Mouse (Mus musculus) G1E (cell line): ENCODE data around the gene Tedc1. TPM values are rescaled to one million over a fixed set of nuclear protein-coding genes. Genes with fewer than 3 reads are reported as not detected.

ENCODE experiments used
- ATAC-seq: 2 replicates; pipeline ENCODE4 v1.8.0; 2016; ENCODE audit warnings: mild to moderate bottlenecking; ENCODE audit not compliant: insufficient number of reproducible peaks, poor library complexity, low FRiP score, severe bottlenecking; ENCODE audit errors: extremely low read depth
- DNase-seq: peaks from one replicate; pipeline ENCODE4 v3.0.0; 2012; ENCODE audit warnings: low spot score
- H3K27me3 ChIP-seq: 2 replicates; pipeline ENCODE4 v1.6.1; 2012; ENCODE audit warnings: mild to moderate bottlenecking, low read length, inconsistent platforms; ENCODE audit not compliant: insufficient read depth
- H3K36me3 ChIP-seq: replicated peaks from 2 replicates; pipeline ENCODE3; 2012; ENCODE audit warnings: mild to moderate bottlenecking, inconsistent platforms
- H3K4me1 ChIP-seq: 2 replicates; pipeline ENCODE4 v1.6.1; 2012; ENCODE audit warnings: low read depth, low read length, inconsistent platforms, mixed read lengths; ENCODE audit not compliant: insufficient read depth
- H3K4me3 ChIP-seq: 2 replicates; pipeline ENCODE4 v1.5.1; 2012; ENCODE audit warnings: low read depth, mild to moderate bottlenecking, inconsistent platforms, low read length, moderate library complexity, mixed read lengths
- H3K9me3 ChIP-seq: replicated peaks from 2 replicates; pipeline ENCODE4 v1.6.1; 2012; ENCODE audit warnings: inconsistent platforms
- CTCF ChIP-seq: IDR thresholded peaks from 2 replicates; pipeline ENCODE4 v1.5.1; 2012; ENCODE audit warnings: low read depth, low read length, inconsistent platforms, mixed read lengths
- GATA1 ChIP-seq: IDR thresholded peaks from 2 replicates; pipeline ENCODE4 v1.6.1; 2012; ENCODE audit warnings: borderline replicate concordance, low read length, inconsistent platforms, mixed read lengths
- GATA2 ChIP-seq: IDR thresholded peaks from 2 replicates; pipeline ENCODE4 v1.6.1; 2012; ENCODE audit warnings: low read depth, low read length, inconsistent platforms, borderline replicate concordance
- POLR2AphosphoS5 ChIP-seq: IDR thresholded peaks from 2 replicates; pipeline ENCODE4 v1.6.1; 2012; ENCODE audit warnings: low read depth, low read length, inconsistent platforms; ENCODE audit not compliant: insufficient replicate concordance
- TAL1 ChIP-seq: conservative IDR thresholded peaks from 2 replicates; pipeline ENCODE4 v1.6.1; 2012; ENCODE audit warnings: low read depth, low read length, inconsistent platforms, mixed read lengths
- polyA plus RNA-seq: library from polyadenylated mRNA; stranded (reverse); fragments of >175 nt; gene quantifications from 2 replicates; pipeline ENCODE4 v1.2.3, GENCODE M21; 2012
- total RNA-seq, 2 experiments: library from RNA; stranded (forward) in 1 of 2; stranded (reverse) in 1 of 2; fragments of 200-1000 nt in 1 of 2; fragments of >200 nt in 1 of 2; fragmentation: Nextera tagmentation in 1 of 2; gene quantifications; 2 replicates each; pipeline ENCODE4 v1.2.3; 2014 to 2017

Gene Tedc1
- total and polyA plus RNA-seq, 3 experiments, result 8.4 to 35.1 (median 9.3) TPM

GRCm38 (mm10) chr12:113146112-113147057 is 9.8 kb upstream of the Tedc1 start, which contains the start of gene Crip1:
Crip1 (plus strand) TSS chr12:113146316.
- peak; percentile 98 for TF ChIP-seq CTCF
- no peak for TF ChIP-seq TAL1
- peak within 1 kb of the TSS; percentile 5; the same call in 1 of the 2 replicates for H3K4me3 ChIP-seq
- DNase-seq (peak; percentile 84), ATAC-seq (0 out of 2 replicates have a peak, but pooled peaks have one; percentile 10)
- H3K4me1 ChIP-seq, result peaks cover 82% of the 10 kb centered on the region
- H3K36me3 ChIP-seq, result peaks cover 11% of the 10 kb centered on the region
- peaks cover 57% of the 10 kb centered on the region for H3K27me3 ChIP-seq
- H3K9me3 ChIP-seq, result no peaks in the 10 kb centered on the region

- H3K36me3 ChIP-seq, result peaks cover 11% of the 10 kb centered on the region
- H3K4me3 ChIP-seq, result no peak overlapping the region
- peaks cover 49% of the 10 kb centered on the region for H3K27me3 ChIP-seq
- TF ChIP-seq POLR2AphosphoS5 (no peak), TAL1 (no peak), CTCF (no peak), GATA1 (no peak), GATA2 (no peak)
- DNase-seq (no peak), ATAC-seq (no peak)
- H3K4me1 ChIP-seq, result peaks cover 92% of the 10 kb centered on the region
- H3K9me3 ChIP-seq, result no peaks in the 10 kb centered on the region
Observed at GRCm38 (mm10) chr12:113147481-113147880, 8.7 kb upstream of the Tedc1 start.

- peak; percentile 47 for ATAC-seq
Observed at GRCm38 (mm10) chr12:113148381-113149035, 7.7 kb upstream of the Tedc1 start.

DNA sequence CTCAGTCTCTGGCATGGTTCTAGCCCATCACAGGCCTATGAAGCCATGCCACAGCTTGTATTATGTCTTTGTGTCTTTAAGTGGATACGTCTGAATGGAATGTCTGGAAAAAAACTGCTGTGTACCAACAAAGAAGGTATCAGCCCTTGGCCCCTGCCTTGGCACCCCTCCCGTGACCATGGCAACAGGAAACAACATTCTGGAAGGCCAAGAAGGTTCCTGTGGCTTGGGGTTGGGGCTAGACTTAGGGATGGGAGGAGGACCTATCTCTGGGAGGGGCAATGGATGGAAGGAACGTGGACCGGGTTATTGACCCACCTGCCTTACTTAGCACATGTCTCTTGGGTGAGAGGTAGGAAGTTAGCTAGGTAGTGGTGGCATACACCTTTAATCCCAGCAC is 6.9 kb upstream of the Tedc1 start:
- ATAC-seq, result no peak
- H3K27me3 ChIP-seq, result peaks cover 32% of the 10 kb centered on the region

More at GRCm38 (mm10) chr12:113148381-113149035, 7.7 kb upstream of the Tedc1 start:
- H3K4me3 ChIP-seq, result peak overlapping the region; percentile 60; the same call in 1 of the 2 replicates
- H3K36me3 ChIP-seq, result peaks cover 17% of the 10 kb centered on the region
- peak; percentile 88 for DNase-seq
- peaks cover 39% of the 10 kb centered on the region for H3K27me3 ChIP-seq
- peaks cover 93% of the 10 kb centered on the region for H3K4me1 ChIP-seq
- H3K9me3 ChIP-seq, result no peaks in the 10 kb centered on the region
- TF ChIP-seq GATA1 (no peak), CTCF (peak; percentile 13; the same call in 1 of the 2 replicates), GATA2 (no peak)

DNA sequence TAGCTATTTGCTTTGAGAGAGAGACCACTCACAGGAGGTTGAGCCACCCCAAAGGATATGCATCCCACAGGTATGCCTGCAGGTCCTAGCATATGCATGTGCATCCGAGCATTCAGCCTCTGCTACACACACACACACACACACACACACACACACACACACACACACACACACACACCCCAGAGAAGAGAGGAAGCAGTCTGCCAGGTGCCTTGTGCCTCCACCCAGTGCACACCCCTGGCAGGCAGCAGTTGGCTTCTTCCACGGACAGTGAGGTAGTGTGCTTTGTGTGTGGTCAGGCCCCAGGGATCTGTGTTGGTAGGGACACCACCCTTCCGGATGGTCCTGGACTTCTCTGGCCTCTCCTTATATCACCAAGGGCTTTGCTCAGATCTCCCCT is 6.3 kb upstream of the Tedc1 start:
- Histone ChIP-seq H3K4me3 (no peak overlapping the region), H3K36me3 (peaks cover 20% of the 10 kb centered on the region), H3K27me3 (peaks cover 32% of the 10 kb centered on the region), H3K4me1 (peaks cover 98% of the 10 kb centered on the region), H3K9me3 (no peaks in the 10 kb centered on the region)
- no peak for DNase-seq
- no peak for ATAC-seq
- no peak for TF ChIP-seq GATA1
- TF ChIP-seq POLR2AphosphoS5, result no peak
- TF ChIP-seq GATA2, result no peak
- no peak for TF ChIP-seq TAL1
- TF ChIP-seq CTCF, result no peak

More for the DNA sequence above, 6.9 kb upstream of the Tedc1 start:
- DNase-seq, result no peak
- peaks cover 97% of the 10 kb centered on the region for H3K4me1 ChIP-seq
- no peak overlapping the region for H3K4me3 ChIP-seq
- no peaks in the 10 kb centered on the region for H3K9me3 ChIP-seq
- H3K36me3 ChIP-seq, result peaks cover 23% of the 10 kb centered on the region
- no peak for TF ChIP-seq GATA1
- TF ChIP-seq TAL1, result no peak
- no peak for TF ChIP-seq POLR2AphosphoS5
- TF ChIP-seq CTCF, result no peak
- TF ChIP-seq GATA2, result no peak

GRCm38 (mm10) chr12:113150591-113150990 is 5.6 kb upstream of the Tedc1 start:
- peaks cover 16% of the 10 kb centered on the region for H3K36me3 ChIP-seq
- no peak overlapping the region for H3K4me3 ChIP-seq
- peaks cover 99% of the 10 kb centered on the region for H3K4me1 ChIP-seq
- ATAC-seq (no peak), DNase-seq (no peak)
- TF ChIP-seq POLR2AphosphoS5 (no peak), TAL1 (no peak), GATA1 (no peak)
- peaks cover 32% of the 10 kb centered on the region for H3K27me3 ChIP-seq
- no peaks in the 10 kb centered on the region for H3K9me3 ChIP-seq
